8 mouse cellular contexts compared by ENCODE assay signal in the genomic region with DNA sequence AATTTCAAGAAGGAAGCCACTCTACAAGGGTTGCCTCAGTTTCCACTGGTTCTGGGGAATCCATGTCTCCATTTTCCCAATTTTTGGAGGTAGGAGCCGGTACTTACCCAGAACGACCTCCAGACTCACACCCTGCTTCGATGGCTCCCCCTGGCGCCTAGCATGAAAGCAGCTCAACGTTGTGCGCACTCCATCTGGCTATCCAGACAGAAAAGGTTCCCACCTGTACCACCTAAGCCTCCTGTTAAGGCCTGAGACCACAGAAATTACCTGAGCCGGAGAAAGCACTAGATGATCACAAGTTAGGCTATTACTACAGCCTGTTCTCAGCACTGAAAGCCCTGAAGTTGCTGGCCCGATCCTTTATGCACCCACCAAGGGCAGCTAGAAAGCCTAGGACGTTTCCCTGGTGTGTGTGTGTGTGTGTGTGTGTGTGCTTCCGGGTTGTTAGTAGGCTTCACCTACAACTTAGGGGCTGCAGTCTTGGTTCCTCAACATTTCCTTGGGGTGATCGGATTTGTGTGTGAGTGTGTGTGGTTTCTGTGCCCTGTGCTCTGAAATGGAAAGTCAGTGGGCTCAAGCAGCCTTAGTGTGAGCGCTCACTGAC. TPM values are rescaled to one million over a fixed set of nuclear protein-coding genes. Genes with fewer than 3 reads are reported as not detected.
DNase-seq lines count a peak whose midpoint lies in the region; ATAC-seq and TF ChIP-seq lines count a peak whose summit lies in the region.

No protein-coding gene starts in this region.

- H3K36me3 ChIP-seq in kidney, postnatal 0 days (ENCODE audit: insufficient read depth, low read length) = no peaks in the 10 kb centered on the region
- peaks cover 33% of the 10 kb centered on the region for H3K36me3 ChIP-seq in kidney, embryonic 15.5 days
- H3K36me3 ChIP-seq in embryonic facial prominence, embryonic 10.5 days (replicated peaks) = peaks cover 47% of the 10 kb centered on the region

- DNase-seq in kidney, postnatal 0 days (ENCODE audit: low spot score) = no peak
- peak; percentile 77 for DNase-seq in ES-CJ7 (ENCODE audit: low read depth, low spot score)
- peak; percentile 61 for DNase-seq in embryonic facial prominence, embryonic 10.5 days (ENCODE audit: low spot score)
- peak; percentile 27 for DNase-seq in lung, postnatal 14 days
- DNase-seq in adrenal gland, adult 8-10 months = no peak
- no peak for DNase-seq in frontal cortex, postnatal 14 days (ENCODE audit: low spot score in 2 of 2)
- no peak for DNase-seq in kidney, postnatal 14 days

- no peak overlapping the region for H3K4me3 ChIP-seq in kidney, postnatal 0 days (replicated peaks; ENCODE audit: low read depth, low read length)
- no peak overlapping the region for H3K4me3 ChIP-seq in kidney, embryonic 15.5 days (replicated peaks)
- H3K4me3 ChIP-seq in embryonic facial prominence, embryonic 10.5 days = no peak overlapping the region

- peaks cover 4% of the 10 kb centered on the region; the same call in 1 of the 2 replicates for H3K4me1 ChIP-seq in kidney, postnatal 0 days (replicated peaks; ENCODE audit: insufficient read depth, low read length)
- peaks cover 18% of the 10 kb centered on the region for H3K4me1 ChIP-seq in kidney, embryonic 15.5 days
- peaks cover 95% of the 10 kb centered on the region for H3K4me1 ChIP-seq in embryonic facial prominence, embryonic 10.5 days

- no peak overlapping the region for H3K4me2 ChIP-seq in kidney, postnatal 0 days (ENCODE audit: low read length)
- H3K4me2 ChIP-seq in kidney, embryonic 15.5 days = no peak overlapping the region

- no peaks in the 10 kb centered on the region for H3K9me3 ChIP-seq in kidney, postnatal 0 days (replicated peaks; ENCODE audit: low read length)
- no peaks in the 10 kb centered on the region for H3K9me3 ChIP-seq in kidney, embryonic 15.5 days (replicated peaks)
- H3K9me3 ChIP-seq in embryonic facial prominence, embryonic 10.5 days = no peaks in the 10 kb centered on the region

- H3K9ac ChIP-seq in kidney, postnatal 0 days (ENCODE audit: low read depth, low read length) = no peak overlapping the region
- no peak overlapping the region for H3K9ac ChIP-seq in kidney, embryonic 15.5 days

- peaks cover 18% of the 10 kb centered on the region for H3K27me3 ChIP-seq in kidney, postnatal 0 days (ENCODE audit: insufficient read depth, low read length)
- H3K27me3 ChIP-seq in kidney, embryonic 15.5 days = peaks cover 75% of the 10 kb centered on the region
- H3K27me3 ChIP-seq in embryonic facial prominence, embryonic 10.5 days (replicated peaks; ENCODE audit: low read depth, poor library complexity, severe bottlenecking) = peaks cover 97% of the 10 kb centered on the region

- peak; percentile 58 for TF ChIP-seq CTCF in kidney, postnatal 0 days (IDR thresholded peaks at IDR 0.05; ENCODE audit: low read depth)

- WGBS in kidney, postnatal 0 days = 43% methylated on average over 12 of the region's 12 CpGs
- WGBS in kidney, embryonic 15.5 days = 32% methylated on average over 12 of the region's 12 CpGs
- 19% methylated on average over 12 of the region's 12 CpGs for WGBS in embryonic facial prominence, embryonic 10.5 days

- no peak overlapping the region for H3K27ac ChIP-seq in kidney, postnatal 0 days
- H3K27ac ChIP-seq in kidney, embryonic 15.5 days = no peak overlapping the region
- H3K27ac ChIP-seq in embryonic facial prominence, embryonic 10.5 days (replicated peaks) = peak overlapping the region; percentile 35; the same call in 1 of the 2 replicates

- no peak for ATAC-seq in kidney, postnatal 0 days (replicated peaks; ENCODE audit: low FRiP score, low read depth)
- ATAC-seq in kidney, embryonic 15.5 days (replicated peaks; ENCODE audit: low FRiP score) = no peak

RNA-seq across cellular contexts. Expression of gene Nr2f1, which starts 13.1 kb away (rescaled TPM):
- 9.8 and 11.2 TPM in 2 replicates for polyA plus RNA-seq in kidney, postnatal 0 days (2015; fragmentation: Nextera tagmentation; extraction: Ambion mirVana)
- 15.1 and 18.1 TPM in 2 replicates for polyA plus RNA-seq in kidney, embryonic 15.5 days (2015; fragmentation: Nextera tagmentation; extraction: Ambion mirVana)
- 54.4 and 58.6 TPM in 2 replicates for polyA plus RNA-seq in embryonic facial prominence, embryonic 10.5 days (2016; fragmentation: Nextera tagmentation; extraction: Ambion mirVana)
- 10 to 100 TPM; 19.1 to 26.2 (median 21.7) TPM for total RNA-seq in adrenal gland, adult 8-10 months (2022)

Comparison
In these comparisons a context has a peak if more than half of its experiments do, and no peak if none do; other contexts are left out.
1. DNase-seq: peak in ES-CJ7 (single experiment), embryonic facial prominence, embryonic 10.5 days (single experiment) and lung, postnatal 14 days (single experiment); none in kidney, postnatal 0 days (single experiment), adrenal gland, adult 8-10 months (single experiment), frontal cortex, postnatal 14 days (0 of 2) and kidney, postnatal 14 days (single experiment).